Mouse (Mus musculus) kidney, adult 9 months (tissue): ENCODE measurements around the gene Blcap.
"Not testable (repeated sequence)": the region's sequence is repeated elsewhere in the genome, so short reads cannot be mapped to it uniquely, and the experiment has no call there.

Experiments
- DNase-seq: peaks from one replicate; pipeline ENCODE4 v3.0.0; 2022

The Blcap gene

GRCm38 (mm10) chr2:157571224-157571832, at the start of gene Blcap:
Blcap (minus strand) TSS chr2:157571274.
- peak; percentile 70 for DNase-seq

DNA sequence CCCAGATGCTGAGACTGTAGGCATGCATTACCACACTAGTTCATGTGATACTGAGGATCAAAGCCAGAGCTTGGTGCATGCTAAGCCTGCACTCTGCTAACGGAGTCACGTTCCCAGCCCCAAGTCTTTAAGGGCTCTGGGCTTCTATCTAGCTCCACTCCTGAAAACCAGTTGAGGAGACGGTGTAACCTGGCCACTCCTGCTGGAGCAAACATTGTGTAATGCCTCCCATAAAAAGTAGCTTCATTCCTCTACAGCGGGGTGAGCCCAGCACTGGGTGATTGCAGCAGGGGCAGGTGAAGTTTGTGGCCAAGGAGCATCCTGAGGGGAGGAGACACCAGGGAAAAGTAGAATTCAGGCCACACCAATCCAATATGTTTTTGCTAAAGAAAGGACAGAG, 47.3 kb upstream of the Blcap start:
- DNase-seq, result no peak

- DNase-seq, result no peak
Measured at GRCm38 (mm10) chr2:157613997-157614396, 42.9 kb upstream of the Blcap start.

- DNase-seq, result no peak
Measured at GRCm38 (mm10) chr2:157611735-157612134, 40.7 kb upstream of the Blcap start.

DNA sequence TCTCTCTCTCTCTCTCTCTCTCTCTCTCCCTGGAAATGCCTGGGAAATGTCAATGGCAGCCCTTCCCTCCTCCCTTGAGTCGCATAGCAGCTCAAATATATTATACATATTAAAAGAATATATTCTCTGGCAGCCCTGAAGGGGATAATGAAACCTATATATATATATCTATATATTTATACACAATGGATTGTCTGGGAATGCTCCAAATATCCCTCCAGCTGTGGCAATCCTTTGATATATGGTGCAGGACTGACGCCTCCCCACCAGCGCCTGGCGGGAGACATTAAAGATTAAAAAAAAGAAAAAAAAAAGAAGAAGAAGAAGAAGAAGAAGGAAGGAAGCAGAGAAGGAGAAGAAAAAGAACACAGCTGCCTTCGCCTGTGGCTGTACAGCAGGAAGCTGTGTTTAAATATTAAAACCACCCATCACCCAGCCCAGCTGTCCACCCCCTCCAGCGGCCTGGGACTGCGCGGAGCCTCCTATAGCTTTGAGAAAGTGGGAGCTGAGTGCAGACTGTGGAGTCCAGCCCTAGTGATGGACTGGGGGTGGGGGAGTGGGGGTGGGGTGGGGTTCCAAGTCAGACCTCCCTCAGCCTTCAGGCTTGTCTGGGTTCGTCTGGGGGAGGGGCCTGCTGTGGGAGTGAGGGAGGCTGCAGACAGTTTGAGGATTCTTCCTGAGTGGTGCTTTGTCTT, 36.6 kb upstream of the Blcap start:
- DNase-seq, result no peak

DNA sequence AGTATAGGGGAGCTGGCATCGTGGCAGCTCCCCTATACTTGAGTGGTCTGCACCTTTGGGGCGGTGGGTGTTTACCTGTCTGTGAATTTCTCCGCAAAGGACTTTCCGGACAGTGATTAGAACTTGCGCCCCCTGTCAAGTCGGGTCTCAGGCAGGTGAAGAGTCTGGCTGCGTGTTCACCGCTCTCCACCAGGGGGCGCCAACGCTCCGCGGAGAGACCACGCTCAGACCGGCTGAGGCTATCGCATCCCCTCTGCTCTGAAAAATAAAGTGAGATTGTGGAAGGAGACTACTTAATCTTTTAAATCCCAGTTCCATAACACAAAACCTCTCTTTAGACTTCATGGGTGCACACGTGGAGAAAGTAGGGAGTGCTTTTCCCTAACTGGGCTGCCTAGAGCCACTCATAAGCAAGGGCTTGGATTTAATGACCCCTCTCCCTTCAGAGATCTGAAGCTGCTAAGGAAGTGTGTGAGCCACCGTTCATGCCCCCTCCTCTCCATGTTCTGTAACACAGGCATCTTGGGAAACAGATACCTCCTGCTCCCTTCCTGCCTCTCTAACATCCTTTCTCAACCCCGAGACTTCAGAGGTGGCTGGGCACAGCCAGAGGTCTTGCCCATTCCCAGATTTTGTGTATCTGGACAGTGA, 34.1 kb upstream of the Blcap start:
- DNase-seq, result peak; percentile 66

DNA sequence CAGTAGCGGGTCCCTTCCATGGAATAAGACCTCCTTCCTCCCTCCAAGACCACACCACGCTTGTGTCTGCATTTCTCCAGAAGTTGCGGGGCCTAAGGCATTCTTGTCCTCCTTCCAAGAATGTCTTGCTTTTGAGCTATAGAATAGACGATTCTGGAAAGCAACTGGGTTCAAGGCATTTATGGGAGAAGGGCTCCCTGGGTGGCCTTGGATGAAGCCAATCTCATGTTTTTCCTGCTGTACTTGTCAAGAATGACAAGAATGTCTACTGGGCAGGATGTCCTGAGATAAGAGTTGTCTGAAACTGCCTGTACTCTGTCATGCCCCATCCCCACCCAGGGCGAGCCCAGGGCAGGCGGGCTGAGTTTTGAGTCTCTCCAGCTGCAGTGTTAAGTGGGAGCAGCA, 30.4 kb upstream of the Blcap start:
- DNase-seq, result peak; percentile 18

- DNase-seq, result no peak
Measured at GRCm38 (mm10) chr2:157596876-157597566, 25.9 kb upstream of the Blcap start.

DNA sequence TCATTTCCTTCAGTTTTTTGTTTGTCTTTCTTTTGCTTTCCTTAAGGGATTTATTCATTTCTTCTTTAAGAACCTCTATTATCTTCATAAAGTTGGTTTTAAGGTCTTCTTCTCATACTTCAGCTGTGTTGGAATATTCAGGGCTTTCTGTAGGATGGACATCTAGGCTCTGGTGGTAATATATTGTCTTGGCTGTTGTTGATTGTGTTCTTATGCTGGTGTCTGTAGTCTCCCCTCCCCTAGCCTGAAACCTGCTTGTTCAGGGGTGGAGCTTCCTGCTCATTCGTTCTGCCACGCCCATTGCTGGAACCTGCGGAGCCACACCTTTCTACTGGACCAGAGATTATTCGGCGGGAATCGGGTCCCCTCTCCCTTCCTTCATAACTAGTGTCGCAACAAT, 14.3 kb upstream of the Blcap start:
- not testable (repeated sequence) for DNase-seq

- DNase-seq, result no peak
Measured at GRCm38 (mm10) chr2:157572786-157573185, 1.7 kb upstream of the Blcap start.

DNA sequence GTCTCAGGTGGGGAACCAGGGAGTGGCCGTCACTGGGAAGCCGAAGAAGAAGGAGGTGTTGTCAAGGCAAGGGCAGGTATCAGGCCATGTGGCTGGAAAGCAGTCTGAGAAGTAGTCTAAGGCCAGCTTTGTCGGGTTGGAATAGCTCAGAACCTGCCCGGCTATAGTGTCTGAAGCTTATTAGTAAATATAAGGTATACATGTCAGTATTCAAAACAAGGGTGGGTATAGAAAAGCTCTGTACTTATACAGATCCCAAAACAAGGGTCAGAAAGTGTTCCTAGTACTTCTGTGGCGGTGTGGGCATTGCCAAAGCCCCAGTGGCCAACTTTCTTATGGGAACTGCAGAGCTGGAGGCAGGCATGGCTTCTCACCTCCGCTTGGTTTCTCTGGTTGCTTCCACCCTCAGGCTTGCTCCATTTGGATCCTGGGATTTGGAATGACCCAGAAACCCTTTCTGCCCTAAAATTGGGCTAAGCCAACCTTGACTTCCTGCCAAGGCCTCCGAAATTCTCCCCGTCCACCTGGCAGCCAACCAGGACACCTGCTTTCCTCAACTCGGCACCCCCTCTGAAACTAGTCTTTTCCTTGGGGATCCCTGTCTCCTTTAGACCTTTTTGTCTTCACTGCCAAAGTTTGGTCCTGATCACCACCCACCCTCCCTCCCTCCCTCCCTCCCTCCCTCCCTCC, 1.1 kb downstream of the Blcap start:
- no peak for DNase-seq

- DNase-seq, result no peak
Measured at GRCm38 (mm10) chr2:157568881-157569280, 2.2 kb downstream of the Blcap start.

- no peak for DNase-seq
Measured at GRCm38 (mm10) chr2:157567235-157567961, 3.7 kb downstream of the Blcap start.

- peak; percentile 94 for DNase-seq
Measured at GRCm38 (mm10) chr2:157566260-157566952, 4.7 kb downstream of the Blcap start.

GRCm38 (mm10) chr2:157565898-157566259, 5.2 kb downstream of the Blcap start:
- DNase-seq, result no peak

- DNase-seq, result no peak
Measured at GRCm38 (mm10) chr2:157565446-157565845, 5.6 kb downstream of the Blcap start.

DNA sequence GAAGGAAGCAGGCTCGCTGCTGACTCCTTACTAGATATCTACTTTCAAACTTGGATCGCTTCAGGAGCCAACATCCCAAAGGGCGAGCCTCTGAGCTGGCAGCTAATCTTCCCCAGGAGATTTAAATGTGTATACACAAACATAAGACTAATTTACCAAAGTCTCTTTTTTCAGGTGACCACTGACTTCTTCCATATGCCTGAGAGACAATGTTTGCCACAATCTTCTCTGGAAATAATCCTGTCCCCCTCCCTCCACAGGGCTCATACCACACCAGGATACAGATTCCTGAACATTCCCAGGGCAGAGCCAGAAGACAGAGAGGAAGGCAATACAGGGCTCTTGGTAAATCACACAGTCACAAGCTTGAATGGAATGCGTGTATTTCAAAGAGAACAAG, 6.4 kb downstream of the Blcap start:
- no peak for DNase-seq

DNA sequence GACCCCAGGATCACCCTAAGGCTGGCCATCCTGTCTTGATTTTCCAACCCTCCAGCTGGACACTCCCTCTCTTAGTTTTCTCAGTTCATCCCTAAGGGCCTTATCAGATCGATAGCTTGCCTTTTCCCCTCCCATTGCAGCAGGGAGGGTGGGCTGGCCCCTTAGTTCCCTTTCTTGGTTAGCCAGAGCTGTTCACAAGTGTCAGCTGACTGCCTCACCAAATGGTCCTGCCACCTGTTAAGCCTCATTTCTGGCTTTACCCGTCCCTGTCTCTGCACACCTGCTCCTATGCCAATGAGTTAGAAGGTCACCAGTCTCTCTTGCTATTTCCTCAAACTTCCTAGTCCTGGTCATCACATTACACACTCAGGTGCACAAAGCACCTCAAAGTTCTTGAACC, 8.0 kb downstream of the Blcap start:
- no peak for DNase-seq

- peak; percentile 93 for DNase-seq
Measured at GRCm38 (mm10) chr2:157561165-157561836, 9.8 kb downstream of the Blcap start.

GRCm38 (mm10) chr2:157560302-157560701, 10.8 kb downstream of the Blcap start:
- DNase-seq, result no peak

- DNase-seq, result no peak
Measured at GRCm38 (mm10) chr2:157559858-157560257, 11.2 kb downstream of the Blcap start, which contains the start of gene Nnat. Nnat (plus strand) TSS chr2:157560078.
